Mouse (Mus musculus) gastrocnemius, postnatal 4 days (tissue): Measurements from ENCODE around the gene Tmem14a. TPM values are rescaled to one million over a fixed set of nuclear protein-coding genes. Genes with fewer than 3 reads are reported as not detected.

Source experiments
- total RNA-seq, 2 experiments: library from RNA; stranded (reverse); gene quantifications; 2 replicates each; pipeline ENCODE4 v1.2.3; 2021

Gene Tmem14a
- total RNA-seq, 2 experiments from 2014 or later = 2.1 to 2.6 TPM

Other genes with a start within 250 kb of the Tmem14a start
- gene Tram2, start 139.3 kb upstream of the Tmem14a start, total RNA-seq = 10 to 100 TPM; 20.8 to 21.6 TPM
- gene Gsta3, start 22.0 kb downstream of the Tmem14a start, total RNA-seq = 1 to 10 TPM in 1 of 2 experiments, not detected in 1; 1.0 TPM
- gene Khdc1a, start 131.1 kb downstream of the Tmem14a start, total RNA-seq = not detected
- not detected for gene Khdc1c, start 149.8 kb downstream of the Tmem14a start, total RNA-seq
- not detected for gene Khdc1b, start 165.0 kb downstream of the Tmem14a start, total RNA-seq